Mouse (Mus musculus) urinary bladder, postnatal 10 days (tissue): Measurements from ENCODE around the gene Nceh1.

Source experiments
- DNase-seq: peaks from one replicate; pipeline ENCODE4 v3.0.0; 2022; ENCODE audit warnings: low spot score

Gene Nceh1

DNA sequence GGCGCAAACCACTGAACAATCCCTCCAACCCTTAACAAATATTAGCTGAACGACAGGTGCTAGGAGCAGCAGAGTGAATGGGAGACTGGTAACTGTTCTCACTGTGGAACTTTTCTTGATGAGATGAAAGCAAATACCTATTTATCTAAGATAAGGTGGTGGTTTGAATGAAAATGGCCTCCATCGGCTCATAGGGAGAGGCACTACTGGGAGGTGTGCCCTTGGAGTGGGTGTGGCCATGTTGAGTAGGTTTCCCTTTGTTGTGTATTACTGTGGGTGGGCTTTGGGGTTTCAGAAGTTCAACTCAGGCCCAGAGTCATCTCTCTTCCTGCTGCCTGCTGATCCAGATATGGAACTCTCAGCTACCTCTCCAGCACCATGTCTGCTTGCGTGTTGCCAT is 8.1 kb downstream of the Nceh1 start:
- DNase-seq: no peak

GRCm38 (mm10) chr3:27191856-27192255 is 9.1 kb downstream of the Nceh1 start:
- no peak for DNase-seq

DNA sequence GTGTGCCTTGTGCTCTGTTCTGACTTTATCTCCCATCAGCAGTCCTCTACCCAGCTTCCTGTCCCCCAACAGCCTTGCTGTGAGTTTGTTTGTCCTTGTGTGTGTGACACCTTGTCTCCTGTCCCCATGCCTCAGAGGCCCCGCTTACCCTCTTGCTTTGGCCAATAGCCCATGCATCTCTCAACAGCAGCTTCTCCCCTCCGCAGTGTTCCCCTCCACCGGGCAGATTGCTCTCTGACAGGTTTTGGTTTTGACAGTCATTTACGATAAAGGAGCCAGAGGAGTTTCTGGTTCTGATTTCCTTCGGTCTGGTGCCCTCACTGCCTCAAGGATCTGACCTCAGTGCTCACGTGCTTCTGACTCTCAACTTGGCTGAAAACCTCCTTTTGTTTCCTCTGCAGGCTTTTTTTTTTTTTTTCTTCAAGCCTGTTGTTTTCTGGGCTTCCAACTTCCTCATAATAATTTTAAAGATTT is 11.1 kb downstream of the Nceh1 start:
- DNase-seq: no peak

GRCm38 (mm10) chr3:27195153-27195552 is 12.4 kb downstream of the Nceh1 start:
- no peak for DNase-seq

GRCm38 (mm10) chr3:27195573-27196227 is 12.9 kb downstream of the Nceh1 start:
- DNase-seq: no peak

DNA sequence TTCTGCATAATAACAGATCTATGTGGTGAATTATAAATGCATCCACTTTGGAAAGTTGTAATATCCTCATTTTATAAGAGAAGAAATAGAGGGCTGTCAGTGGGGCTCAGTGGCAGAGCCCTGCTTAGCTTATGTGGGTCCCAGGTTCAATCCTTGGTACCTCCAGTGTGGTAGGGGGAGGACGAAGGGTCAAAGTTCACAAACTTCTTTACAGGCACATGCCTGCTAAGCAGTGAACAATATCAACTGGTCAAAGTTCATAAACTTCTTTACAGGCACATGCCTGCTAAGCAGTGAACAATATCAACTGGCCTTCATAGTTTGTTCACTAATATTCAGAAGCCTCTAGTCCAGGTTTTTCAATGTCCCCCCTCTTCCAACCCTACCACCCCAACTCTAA is 13.8 kb downstream of the Nceh1 start:
- DNase-seq: no peak

DNA sequence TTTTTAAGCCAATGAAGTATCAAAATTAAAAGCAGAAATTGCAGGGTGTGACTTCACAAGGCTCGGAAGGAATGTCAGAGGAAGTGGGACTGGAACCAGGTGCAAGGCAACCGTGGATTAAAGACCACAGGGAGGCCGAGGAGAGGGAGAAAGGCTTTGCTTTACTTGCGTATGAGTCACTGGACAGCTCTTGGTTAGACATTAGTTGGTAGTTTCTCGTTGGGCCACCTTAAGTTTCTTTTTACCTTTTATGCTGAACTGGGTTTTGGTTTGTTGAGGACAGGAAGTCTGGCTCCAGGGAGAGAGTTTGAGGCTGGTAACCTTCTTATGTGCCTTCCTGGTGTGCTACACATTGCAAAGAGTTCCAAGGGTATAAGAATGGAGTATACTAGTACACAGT is 15.1 kb downstream of the Nceh1 start:
- no peak for DNase-seq

DNA sequence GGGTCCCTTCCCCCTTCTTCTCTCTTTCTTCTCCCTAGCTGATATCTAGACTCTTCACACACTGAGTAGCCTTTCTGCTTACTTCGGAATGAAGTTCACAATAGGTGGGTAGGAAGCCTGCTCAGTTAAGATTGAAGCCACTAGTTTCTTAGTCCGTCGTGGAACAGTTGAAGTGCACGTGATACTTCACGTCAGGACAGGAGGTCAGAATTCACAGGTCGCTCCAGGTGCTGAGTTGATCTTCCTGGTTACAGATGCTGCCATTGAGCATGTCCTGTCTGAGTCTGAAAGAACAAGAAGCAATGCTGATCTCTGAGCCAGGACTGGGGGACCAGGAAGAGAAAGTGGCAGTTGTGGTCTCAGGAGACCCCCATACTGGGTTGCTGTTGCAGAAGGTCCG is 16.4 kb downstream of the Nceh1 start:
- no peak for DNase-seq

- no peak for DNase-seq
These were observed 19.1 kb downstream of the Nceh1 start for GRCm38 (mm10) chr3:27201728-27202411.

DNA sequence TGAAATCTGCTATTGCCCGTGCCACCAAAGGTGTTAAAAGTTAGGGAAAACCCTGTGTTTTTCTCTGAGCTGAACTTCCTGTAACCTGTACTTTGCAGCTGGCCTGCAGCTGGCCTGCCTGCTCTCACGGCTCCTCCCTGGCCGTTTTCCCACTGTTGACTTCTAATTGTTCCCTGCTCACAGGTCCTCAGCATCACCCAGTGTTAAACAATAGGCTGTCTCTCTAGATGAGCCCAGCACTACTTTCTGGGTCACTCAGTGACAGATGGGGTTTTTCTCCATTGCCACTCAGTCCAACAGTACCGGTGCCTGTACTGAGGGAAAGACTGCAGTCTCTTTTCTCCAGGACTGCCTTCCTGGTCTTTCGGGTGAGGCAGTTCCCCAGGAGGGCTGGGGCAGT is 22.3 kb downstream of the Nceh1 start:
- no peak for DNase-seq

DNA sequence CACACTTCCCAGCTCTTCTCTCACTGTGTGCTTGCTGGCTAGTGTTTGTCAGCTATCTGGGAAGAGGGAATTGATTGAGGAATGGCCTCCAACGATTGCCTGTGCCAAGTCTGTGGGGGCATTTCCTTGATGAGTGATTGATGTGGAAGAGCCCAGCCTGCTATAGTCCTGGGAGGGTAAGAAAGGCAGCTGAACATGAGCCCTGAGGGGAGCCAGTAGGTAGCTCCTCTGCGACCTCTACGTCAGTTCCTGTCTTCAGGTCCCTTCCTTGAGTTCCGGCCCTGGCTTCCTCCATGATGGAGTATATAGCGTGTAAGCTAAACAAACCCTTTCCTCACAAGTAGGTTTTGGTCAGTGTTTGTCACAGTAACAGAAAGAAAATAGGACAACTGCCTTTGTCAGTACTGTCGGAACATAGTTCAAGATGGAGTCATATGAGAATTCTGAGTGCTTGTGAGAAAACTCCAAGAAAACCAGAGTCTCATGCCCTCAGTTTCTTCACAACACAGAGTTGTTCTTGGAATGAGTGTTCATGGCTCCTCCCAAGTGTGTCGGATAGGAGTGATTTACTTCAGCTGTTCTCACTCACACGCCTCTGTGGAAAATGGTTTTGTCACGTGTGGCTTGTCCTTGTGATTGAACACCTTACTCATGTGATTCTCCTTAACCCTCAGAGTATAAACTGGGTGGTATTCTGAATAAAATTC is 22.9 kb downstream of the Nceh1 start:
- no peak for DNase-seq

DNA sequence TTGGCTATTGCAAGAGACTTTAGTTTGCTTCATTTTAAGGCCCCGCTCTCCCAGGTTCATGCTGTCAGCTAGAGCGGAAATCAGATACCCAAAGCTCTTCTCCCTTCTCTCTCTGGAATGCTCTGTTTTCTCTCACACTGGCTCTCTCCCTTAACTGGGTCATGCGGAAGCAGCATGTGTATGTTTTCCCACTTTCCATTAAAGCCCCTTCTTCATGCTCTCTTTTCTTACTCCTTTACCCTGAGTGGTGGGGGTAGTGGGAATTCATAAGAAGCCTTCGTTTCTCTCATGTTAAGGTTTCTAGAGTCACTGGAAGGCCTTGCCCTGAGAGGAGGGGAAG is 23.4 kb downstream of the Nceh1 start:
- no peak for DNase-seq

- no peak for DNase-seq
These were observed 23.8 kb downstream of the Nceh1 start for GRCm38 (mm10) chr3:27206577-27206976.

DNA sequence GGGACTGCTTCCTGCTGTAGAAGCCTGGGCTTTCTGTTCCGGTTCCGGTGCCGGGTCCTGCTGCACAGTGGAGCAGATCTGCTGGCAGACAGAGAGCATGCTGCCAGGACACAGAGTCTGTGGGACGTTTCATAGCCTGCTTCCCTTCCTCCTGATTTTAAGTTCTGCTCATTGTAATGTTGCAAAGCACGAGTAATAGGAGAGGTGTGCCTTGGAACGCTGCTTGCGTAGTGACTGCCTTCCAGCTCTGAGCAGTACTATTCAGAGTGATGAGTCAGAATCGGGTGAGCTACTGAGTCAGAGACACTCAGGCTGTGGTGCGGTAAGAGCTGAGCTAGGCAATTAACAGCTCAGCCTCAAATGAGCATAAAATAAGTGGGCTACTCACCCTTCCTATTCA is 26.9 kb downstream of the Nceh1 start:
- DNase-seq: no peak

DNA sequence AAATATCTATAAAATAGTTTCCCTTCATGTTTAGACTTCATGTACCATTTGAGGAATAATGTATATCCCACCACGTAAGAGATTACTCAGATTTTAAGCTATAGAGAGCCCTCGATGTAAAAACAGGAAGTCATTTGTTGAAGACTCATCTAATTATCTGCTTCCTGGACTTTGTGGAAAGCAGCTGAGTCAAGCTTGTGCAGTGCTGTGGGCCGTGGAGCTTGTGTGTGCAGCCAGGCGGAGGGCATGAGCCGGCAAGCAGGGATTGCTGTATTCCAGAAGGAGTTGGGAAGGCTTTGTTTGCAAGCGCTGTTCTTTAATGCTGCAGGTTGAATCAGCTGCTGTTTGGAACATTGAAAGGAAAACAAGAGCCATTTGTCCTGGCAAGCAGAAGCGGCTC is 27.5 kb downstream of the Nceh1 start:
- no peak for DNase-seq

DNA sequence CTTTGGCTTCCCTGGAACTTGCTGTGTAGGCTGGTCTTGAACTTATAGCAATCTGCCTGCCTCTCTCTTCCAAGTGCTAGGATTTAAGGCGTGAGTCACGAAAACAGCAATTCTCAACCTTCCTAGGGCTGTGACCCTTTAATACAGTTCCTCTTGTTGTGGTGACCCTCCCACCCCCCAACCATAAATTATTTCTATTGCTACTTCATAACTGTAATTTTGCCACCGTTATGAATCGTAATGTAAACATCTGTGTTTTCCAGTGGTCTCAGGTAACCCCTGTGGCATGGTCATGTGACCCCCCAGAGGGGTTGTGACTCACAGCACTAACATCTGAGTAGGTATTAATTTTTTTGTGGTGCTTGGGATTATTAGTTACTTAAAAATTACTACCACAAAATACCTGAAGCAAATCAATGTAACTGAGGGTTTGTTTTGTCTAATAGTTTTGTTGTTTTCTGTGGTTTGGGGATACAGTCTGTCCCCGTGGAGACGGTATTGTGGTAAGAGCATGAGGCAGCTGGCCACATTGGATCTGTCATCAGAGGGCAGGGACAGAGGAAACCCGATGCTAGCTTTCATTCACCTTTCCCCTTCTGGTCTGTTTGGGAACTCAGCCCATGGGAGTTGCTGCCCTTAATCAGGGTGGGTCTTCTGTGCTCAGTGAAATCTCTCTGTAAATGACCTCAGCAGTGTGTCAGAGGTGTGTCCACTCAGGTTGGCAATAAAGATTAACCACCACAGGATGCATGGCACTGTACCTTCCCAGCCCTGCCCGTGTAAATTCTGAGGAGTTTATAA is 31.5 kb downstream of the Nceh1 start:
- DNase-seq: no peak

DNA sequence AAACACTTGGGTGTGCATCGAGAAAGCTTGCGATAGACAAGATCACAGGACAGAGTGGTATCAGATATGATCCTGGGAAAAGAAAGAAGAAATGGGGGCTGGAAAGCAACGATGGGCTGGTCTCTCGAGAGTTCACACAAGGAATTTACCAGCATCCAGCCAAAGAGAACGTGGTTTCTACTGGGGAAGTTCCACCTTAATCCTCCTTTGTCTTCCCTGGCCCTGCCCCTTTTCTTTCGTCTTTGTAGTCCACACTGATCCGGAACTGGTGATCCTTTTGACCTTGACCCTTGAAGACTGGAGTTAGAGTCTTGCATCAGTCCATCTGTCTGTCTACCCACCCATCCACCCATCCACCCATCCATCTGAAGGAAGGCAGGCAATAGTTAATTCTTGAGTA is 34.6 kb downstream of the Nceh1 start:
- no peak for DNase-seq

GRCm38 (mm10) chr3:27218604-27219003 is 35.8 kb downstream of the Nceh1 start:
- no peak for DNase-seq

- DNase-seq: no peak
These were observed 39.3 kb downstream of the Nceh1 start for GRCm38 (mm10) chr3:27222052-27222451.

GRCm38 (mm10) chr3:27222488-27222887 is 39.7 kb downstream of the Nceh1 start:
- no peak for DNase-seq

- DNase-seq: no peak
These were observed 45.1 kb downstream of the Nceh1 start for GRCm38 (mm10) chr3:27227629-27228453.
